Mouse (Mus musculus): ENCODE measurements around the gene Zcchc2.

Zcchc2 gene

DNA sequence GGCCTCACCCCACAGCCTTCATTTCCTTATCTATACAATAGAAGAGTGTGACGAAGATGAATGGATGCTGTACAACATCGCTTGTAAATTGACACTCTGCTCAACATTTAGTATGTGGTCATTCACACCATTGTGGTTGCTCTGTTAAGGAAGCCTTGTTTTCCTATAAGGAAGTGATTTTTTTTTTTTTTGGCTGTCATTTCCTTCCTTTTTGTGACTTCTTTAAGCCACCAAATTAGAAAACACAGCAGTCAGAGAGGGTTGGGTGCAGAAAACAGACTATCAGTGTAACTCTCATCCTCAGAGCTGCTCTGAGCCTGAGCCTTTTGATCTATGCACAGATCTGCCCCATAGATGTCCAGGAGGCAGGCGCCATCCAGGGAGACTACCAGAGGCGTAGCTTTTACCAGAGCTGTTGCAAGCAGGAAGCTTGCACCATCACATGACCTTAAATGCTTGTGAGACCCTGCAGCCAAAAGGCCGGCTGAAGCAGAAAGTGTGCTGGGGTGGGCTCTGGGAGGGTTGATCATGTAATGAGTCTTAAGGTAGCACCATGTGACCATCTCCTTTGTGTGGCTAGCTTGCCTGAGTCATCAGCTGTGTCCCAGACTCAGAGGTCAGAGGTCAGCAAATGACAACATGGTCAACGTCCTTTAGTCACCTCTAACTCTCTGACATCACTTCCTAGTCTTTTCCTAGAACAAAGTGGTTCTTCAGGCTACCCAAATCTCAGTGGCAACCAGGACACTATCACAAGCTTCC lies 9.2 kb upstream of the Zcchc2 start:
- Histone ChIP-seq H3K9me3 (ENCODE audit: low read length) (no peaks in the 10 kb centered on the region), H3K27me3 (ENCODE audit: insufficient read depth, low read length) (no peaks in the 10 kb centered on the region), H3K4me1 (replicated peaks; ENCODE audit: low read depth, low read length) (peaks cover 3% of the 10 kb centered on the region; the same call in 1 of the 2 replicates), H3K4me3 (replicated peaks; ENCODE audit: low read length) (no peak overlapping the region), H3K36me3 (ENCODE audit: insufficient read depth, low read length) (no peaks in the 10 kb centered on the region)
- TF ChIP-seq NANOG (IDR thresholded peaks at IDR 0.05; ENCODE audit: borderline replicate concordance, low read length) (no peak), CTCF (conservative IDR thresholded peaks at IDR 0.05; ENCODE audit: low read length) (no peak), POU5F1 (IDR thresholded peaks at IDR 0.05; ENCODE audit: borderline replicate concordance, low read length) (no peak)

DNA sequence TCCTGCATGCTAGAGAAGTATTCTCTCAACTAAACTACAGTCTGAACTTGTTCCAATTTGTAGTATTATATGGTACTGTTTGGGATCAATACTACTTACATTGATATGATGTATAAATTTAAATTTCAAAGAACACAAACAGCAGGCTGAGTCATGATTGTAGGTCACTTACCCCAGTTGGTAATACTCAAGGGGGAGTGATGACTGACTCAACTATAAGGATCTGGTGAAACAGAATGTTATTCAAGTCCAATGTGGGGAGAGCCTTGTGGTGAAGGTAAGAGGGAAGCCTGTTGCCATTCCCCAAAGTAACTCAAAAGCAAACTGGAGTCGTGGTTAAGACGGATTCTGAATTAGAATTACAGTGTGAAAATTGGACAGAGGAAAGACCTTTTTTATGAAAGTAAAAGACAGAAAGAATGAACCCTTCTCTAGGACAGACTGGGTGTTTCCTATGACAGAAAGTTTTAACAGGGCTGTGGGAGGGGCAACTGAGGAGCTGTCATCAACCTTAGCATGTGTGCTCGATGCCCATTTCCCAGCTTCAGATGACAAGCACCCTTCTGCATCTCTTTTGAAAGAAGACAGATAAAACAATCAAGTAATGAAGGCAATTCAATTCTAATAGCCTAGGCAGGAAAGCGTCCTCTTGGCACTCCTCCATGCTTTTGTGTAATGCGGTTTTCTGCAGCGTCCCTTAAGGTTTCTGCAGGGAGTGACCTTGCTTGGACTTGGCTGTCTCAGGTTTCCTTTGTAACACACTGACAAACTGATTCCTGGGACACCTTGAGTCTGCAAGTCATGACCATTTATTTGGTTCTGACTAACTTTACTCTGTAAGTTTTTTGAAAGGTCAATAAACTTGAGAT lies 7.5 kb upstream of the Zcchc2 start:
- Histone ChIP-seq H3K4me3 (replicated peaks; ENCODE audit: low read length) (no peak overlapping the region), H3K36me3 (ENCODE audit: insufficient read depth, low read length) (no peaks in the 10 kb centered on the region), H3K4me1 (replicated peaks; ENCODE audit: low read depth, low read length) (peaks cover 3% of the 10 kb centered on the region; the same call in 1 of the 2 replicates), H3K27me3 (ENCODE audit: insufficient read depth, low read length) (0 out of 2 replicates have a peak, but pooled peaks cover 3% of the 10 kb centered on the region), H3K9me3 (ENCODE audit: low read length) (no peaks in the 10 kb centered on the region)
- TF ChIP-seq POU5F1 (IDR thresholded peaks at IDR 0.05; ENCODE audit: borderline replicate concordance, low read length), result no peak

DNA sequence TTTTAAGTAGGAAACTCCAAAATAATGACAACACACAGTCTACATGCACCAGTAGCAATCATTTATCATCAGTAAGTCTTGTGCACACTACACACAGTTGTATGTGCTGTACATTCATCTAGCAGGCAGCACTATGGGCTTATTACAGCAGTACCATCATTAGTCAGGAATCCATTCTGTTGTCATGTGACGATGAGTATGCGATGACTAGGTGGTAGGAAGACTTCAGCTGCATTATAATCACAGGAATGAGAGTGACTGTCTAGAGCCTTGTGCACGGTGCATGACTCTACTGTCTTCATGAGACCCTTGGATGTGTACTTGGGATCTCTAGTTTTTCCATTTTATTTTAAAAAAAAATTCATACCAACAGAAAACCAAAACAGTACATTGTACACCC lies 6.0 kb upstream of the Zcchc2 start:
- TF ChIP-seq CTCF (conservative IDR thresholded peaks at IDR 0.05; ENCODE audit: low read length) (no peak), POU5F1 (IDR thresholded peaks at IDR 0.05; ENCODE audit: borderline replicate concordance, low read length) (no peak), NANOG (IDR thresholded peaks at IDR 0.05; ENCODE audit: borderline replicate concordance, low read length) (no peak)
- H3K9me3 ChIP-seq (ENCODE audit: low read length), result no peaks in the 10 kb centered on the region
- H3K27me3 ChIP-seq (ENCODE audit: insufficient read depth, low read length), result 0 out of 2 replicates have a peak, but pooled peaks cover 3% of the 10 kb centered on the region
- H3K36me3 ChIP-seq (ENCODE audit: insufficient read depth, low read length), result no peaks in the 10 kb centered on the region
- H3K4me1 ChIP-seq (replicated peaks; ENCODE audit: low read depth, low read length), result peaks cover 3% of the 10 kb centered on the region
- no peak overlapping the region for H3K4me3 ChIP-seq (replicated peaks; ENCODE audit: low read length)

DNA sequence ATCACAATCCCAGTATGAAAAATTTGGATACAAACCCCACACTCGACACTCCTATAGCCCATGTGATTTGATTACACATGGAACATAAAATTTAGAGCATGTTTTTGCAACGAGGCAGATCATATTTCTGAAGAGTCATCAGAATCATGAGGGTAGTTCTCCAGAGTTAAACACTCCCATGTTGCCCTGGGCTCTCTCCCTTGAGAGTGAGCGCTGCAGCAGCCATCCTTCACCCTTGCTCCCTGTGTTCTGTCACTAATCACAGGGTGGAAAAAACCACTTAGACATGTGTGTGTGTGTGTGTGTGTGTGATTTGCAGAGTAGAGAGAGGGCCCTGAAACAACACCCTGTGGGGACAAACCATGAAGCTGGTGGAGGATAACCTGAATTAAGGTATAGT lies 2.0 kb upstream of the Zcchc2 start:
- no peak overlapping the region for H3K4me3 ChIP-seq (replicated peaks; ENCODE audit: low read length)
- H3K4me1 ChIP-seq (replicated peaks; ENCODE audit: low read depth, low read length), result peaks cover 23% of the 10 kb centered on the region
- H3K9me3 ChIP-seq (ENCODE audit: low read length), result no peaks in the 10 kb centered on the region
- H3K27me3 ChIP-seq (ENCODE audit: insufficient read depth, low read length), result peaks cover 15% of the 10 kb centered on the region
- TF ChIP-seq NANOG (IDR thresholded peaks at IDR 0.05; ENCODE audit: borderline replicate concordance, low read length), result no peak
- no peaks in the 10 kb centered on the region for H3K36me3 ChIP-seq (ENCODE audit: insufficient read depth, low read length)

DNA sequence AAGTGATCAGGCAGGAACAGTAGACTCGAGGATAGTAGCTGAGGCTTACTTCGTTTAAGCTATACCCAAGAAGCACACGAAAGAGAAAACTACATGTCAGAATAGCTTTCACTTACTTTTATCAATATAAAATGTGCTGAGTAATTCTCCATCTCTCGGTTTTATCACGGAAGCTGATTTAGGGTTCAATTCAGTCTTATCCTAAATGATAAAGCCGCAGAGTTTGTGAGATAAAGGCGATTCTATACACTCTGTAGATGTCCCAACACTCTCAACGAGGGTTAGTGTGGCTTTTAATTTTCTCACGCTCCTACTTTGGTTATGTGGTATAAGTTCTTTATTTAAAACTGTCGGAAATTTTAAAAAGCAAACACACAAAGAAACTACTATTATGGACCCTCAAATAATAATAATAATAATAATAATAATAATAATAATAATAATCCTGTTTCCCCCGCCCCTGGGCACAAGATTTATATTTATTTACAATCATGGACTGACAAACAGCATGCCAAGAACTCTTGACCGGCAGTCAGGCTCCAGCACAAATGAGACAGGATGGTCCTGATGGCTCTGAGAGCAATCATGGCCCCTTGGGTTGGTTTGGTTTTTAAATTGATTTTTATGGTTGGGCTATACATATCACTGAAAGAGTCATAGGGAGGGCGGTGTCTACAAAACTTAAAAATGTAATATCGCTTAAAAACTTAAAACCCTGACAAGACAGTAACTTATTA lies 1.1 kb upstream of the Zcchc2 start:
- no peaks in the 10 kb centered on the region for H3K36me3 ChIP-seq (ENCODE audit: insufficient read depth, low read length)
- TF ChIP-seq POU5F1 (IDR thresholded peaks at IDR 0.05; ENCODE audit: borderline replicate concordance, low read length), result no peak
- no peak for TF ChIP-seq CTCF (conservative IDR thresholded peaks at IDR 0.05; ENCODE audit: low read length)
- TF ChIP-seq NANOG (IDR thresholded peaks at IDR 0.05; ENCODE audit: borderline replicate concordance, low read length), result no peak
- H3K4me3 ChIP-seq (replicated peaks; ENCODE audit: low read length), result peak overlapping the region; percentile 89

DNA sequence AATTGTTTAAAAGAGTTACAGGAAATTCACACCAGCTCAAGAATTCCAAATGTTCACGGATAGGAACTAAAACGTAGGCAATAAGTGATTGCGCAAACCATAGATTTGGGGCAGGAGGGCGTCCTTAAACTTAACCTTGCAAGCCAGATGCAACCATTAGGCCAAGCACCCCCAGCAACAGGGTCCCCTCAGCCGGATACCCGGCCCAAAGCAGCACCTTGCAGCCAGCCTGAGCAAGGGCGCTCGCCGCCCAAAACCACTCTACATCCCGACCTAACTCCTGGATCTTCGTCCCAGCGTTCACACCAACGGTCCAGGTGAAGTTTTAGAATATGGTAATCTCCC lies 594 bp upstream of the Zcchc2 start:
- H3K27me3 ChIP-seq (ENCODE audit: insufficient read depth, low read length), result peaks cover 15% of the 10 kb centered on the region
- peak overlapping the region; percentile 89 for H3K4me3 ChIP-seq (replicated peaks; ENCODE audit: low read length)
- H3K4me1 ChIP-seq (replicated peaks; ENCODE audit: low read depth, low read length), result peaks cover 34% of the 10 kb centered on the region
- H3K36me3 ChIP-seq (ENCODE audit: insufficient read depth, low read length), result no peaks in the 10 kb centered on the region
- no peaks in the 10 kb centered on the region for H3K9me3 ChIP-seq (ENCODE audit: low read length)
- TF ChIP-seq POU5F1 (IDR thresholded peaks at IDR 0.05; ENCODE audit: borderline replicate concordance, low read length) (no peak), NANOG (IDR thresholded peaks at IDR 0.05; ENCODE audit: borderline replicate concordance, low read length) (no peak), CTCF (conservative IDR thresholded peaks at IDR 0.05; ENCODE audit: low read length) (no peak)

More for the DNA sequence above, 1.1 kb upstream of the Zcchc2 start:
- Histone ChIP-seq H3K27me3 (ENCODE audit: insufficient read depth, low read length) (peaks cover 15% of the 10 kb centered on the region), H3K9me3 (ENCODE audit: low read length) (no peaks in the 10 kb centered on the region), H3K4me1 (replicated peaks; ENCODE audit: low read depth, low read length) (peaks cover 29% of the 10 kb centered on the region)

DNA sequence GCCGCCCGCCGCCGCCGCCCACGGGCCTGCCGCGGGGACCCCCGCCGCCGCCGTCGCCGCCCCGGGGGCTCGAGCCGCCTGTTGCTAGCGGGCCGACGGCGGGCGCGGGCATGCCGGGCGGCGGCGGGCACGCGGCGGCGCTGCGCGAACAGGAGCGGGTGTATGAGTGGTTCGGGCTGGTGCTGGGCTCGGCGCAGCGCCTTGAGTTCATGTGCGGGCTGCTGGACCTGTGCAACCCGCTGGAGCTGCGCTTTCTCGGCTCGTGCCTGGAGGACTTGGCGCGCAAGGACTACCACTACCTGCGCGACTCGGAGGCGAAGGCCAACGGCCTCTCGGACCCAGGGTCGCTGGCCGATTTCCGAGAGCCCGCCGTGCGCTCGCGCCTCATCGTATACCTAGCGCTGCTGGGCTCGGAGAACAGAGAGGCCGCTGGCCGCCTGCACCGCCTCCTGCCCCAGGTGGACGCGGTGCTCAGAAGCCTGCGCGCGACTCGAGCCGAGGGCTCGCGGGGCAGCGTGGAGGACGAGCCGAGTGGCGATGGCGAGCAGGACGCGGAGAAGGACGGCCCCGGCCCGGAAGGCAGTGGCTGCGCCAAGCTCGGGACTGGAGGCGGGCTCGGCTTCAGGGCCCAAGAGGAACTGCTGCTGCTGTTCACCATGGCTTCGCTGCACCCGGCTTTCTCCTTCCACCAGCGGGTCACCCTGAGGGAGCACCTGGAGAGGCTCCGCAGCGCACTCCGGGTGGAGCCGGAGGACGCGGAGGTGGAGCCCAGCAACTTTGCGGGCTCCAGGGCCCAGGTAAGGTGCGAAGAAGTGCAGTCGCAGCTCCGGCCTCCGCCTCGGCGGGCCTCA lies 930 bp downstream of the Zcchc2 start:
- no peak for TF ChIP-seq CTCF (conservative IDR thresholded peaks at IDR 0.05; ENCODE audit: low read length)
- TF ChIP-seq POU5F1 (IDR thresholded peaks at IDR 0.05; ENCODE audit: borderline replicate concordance, low read length), result no peak
- no peak for TF ChIP-seq NANOG (IDR thresholded peaks at IDR 0.05; ENCODE audit: borderline replicate concordance, low read length)
- Histone ChIP-seq H3K27me3 (ENCODE audit: insufficient read depth, low read length) (peaks cover 15% of the 10 kb centered on the region), H3K4me1 (replicated peaks; ENCODE audit: low read depth, low read length) (peaks cover 49% of the 10 kb centered on the region), H3K4me3 (replicated peaks; ENCODE audit: low read length) (peak overlapping the region; percentile 89), H3K36me3 (ENCODE audit: insufficient read depth, low read length) (no peaks in the 10 kb centered on the region), H3K9me3 (ENCODE audit: low read length) (no peaks in the 10 kb centered on the region)
